Mouse (Mus musculus) large intestine, adult 2 months (tissue): Measurements from ENCODE around the gene Gm15517. TPM values are rescaled to one million over a fixed set of nuclear protein-coding genes. Genes with fewer than 3 reads are reported as not detected.

ENCODE experiments used
- DNase-seq: peaks from one replicate; pipeline ENCODE4 v3.0.0-alpha.2; 2012; ENCODE audit warnings: low read depth, low spot score
- WGBS: fragments of 180-500 bp; shearing (Covaris S2); methylation state at CpG from one replicate; pipeline ENCODE4 v1.1.7; 2018; 5-methylcytosine and 5-hydroxymethylcytosine counted together
- polyA plus RNA-seq: library from polyadenylated mRNA; depleted of rRNA; stranded (reverse); fragments of >200 nt; gene quantifications from 2 replicates; pipeline ENCODE4 v1.2.3, GENCODE M21; 2012; rRNA removed

The Gm15517 gene
- polyA plus RNA-seq, 1 experiment, result not detected

DNA sequence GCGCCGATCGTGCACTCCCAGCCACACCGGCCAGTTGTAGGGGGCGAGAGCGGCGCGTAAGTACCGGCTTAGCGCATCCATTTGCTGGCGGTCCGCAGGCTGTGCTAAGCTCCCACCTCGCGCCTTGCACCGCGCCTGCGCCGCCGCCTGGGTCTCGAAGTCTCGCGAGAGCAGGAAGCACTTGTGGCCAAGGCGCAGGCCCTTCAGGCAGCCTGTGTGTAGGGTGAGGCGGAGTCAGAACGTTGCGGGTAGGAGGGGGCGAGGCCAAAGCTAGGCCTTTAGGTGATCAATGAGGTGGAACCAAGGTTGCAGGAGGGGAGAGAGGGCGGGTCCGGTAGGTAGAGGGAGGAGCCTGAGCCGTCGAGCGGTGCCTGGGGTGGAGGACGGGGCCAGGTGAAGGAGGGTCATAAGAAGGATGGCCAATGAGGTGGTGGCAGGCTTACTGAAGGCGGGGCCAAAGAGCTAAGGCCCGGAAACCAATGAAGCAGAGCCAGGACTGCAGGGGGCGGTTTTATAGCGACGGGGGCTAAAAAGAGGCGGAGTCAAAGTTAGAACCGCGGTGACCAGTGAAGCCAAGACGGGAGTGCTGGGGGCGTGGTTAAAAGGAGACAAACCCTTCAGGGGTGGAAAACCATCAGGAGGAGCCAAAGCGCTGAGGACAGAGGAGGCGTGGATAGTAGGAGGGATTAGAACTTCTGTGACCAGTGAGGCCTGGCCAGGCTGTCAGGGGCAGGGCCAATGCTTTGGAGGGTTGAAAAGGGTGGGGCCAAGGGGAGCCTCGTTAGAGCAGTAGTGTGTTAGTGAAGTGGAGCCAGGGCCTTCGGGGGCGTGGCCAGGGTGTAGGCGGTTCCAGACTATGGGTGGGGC lies 43.8 kb downstream of the Gm15517 start:
- DNase-seq, result peak; percentile 99
- WGBS, result under 1% methylated on average over 49 of the region's 49 CpGs

- WGBS, result 16% methylated on average over 16 of the region's 16 CpGs
- no peak for DNase-seq
Observed at GRCm38 (mm10) chr7:44305686-44306085, 44.4 kb downstream of the Gm15517 start.

DNA sequence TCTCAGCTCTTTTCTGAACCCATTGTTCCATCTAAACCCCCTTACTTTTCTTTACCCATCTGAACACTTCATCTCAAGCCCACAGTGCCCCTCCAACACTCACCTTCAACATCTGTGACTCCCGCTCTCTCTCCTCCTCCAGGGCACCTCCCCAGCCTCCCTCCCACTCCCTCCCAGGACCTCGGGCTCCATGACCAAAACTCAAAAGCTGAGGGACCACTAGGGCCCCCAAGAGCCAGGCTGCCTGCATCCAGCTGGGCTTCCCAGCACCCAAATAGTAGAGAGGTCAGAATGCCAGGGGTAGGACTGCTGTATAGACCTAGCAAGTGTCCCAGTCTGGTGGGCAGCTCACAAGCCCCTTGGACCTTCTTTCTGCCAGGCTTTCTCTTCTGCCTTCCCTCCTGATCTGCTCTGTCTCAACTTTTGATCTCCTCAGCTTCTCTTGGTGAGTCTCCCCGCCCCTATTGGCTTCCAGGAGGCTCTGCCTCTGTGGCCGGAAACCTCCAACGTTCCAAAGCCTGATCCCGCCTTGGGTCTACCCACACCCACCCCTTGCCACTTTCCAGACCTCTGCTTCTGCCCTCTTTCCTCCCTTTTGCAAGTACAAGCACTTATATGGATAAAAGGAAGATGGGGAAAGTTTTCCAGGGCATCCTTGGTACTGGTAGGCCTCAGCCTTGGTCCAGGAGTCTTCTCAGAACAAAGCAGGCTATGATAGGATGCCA lies 45.4 kb downstream of the Gm15517 start, which contains the start of gene Clec11a:
TSS of gene Clec11a (minus strand) at position 387 of the 725 bp plus-strand sequence.
- DNase-seq, result no peak
- WGBS, result 74% methylated on average over 6 of the region's 6 CpGs

DNA sequence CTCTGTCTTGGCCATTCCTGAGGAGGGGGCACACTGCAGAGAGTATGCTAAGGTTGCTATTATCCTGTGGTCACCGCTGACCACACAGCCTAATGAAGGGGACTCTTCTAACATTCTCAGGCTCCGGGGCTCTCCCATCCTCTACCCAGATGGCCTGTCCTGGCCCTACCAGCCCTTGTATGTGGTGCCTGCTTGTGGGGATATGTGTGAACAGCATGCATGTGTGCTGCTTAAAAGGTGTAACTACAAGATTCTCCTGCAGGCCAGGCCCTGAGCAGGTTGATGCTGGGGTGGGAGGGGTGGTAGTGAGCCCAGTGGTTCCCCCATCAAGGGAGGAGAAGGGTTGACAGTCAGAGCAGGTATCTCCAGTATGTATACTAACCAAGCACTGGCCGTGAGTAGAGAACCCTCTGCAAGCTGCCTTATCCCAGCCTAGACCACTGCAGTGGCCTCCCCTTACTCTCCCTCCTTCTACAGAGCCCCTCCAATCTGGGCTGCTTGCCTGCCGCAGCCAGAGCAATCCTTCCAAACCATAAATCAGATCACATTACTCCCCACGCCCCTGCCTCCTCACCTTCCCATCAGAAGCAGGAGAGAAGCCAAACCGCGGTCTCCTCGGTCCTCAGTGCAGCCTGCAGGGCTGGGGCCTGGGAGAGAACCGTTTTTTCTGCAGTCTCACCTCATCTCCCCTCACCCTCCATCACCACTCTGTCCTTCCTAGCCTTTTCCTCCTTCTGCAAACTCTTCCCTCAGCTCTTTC lies 46.2 kb downstream of the Gm15517 start:
- DNase-seq, result no peak
- 52% methylated on average over 9 of the region's 9 CpGs for WGBS

DNA sequence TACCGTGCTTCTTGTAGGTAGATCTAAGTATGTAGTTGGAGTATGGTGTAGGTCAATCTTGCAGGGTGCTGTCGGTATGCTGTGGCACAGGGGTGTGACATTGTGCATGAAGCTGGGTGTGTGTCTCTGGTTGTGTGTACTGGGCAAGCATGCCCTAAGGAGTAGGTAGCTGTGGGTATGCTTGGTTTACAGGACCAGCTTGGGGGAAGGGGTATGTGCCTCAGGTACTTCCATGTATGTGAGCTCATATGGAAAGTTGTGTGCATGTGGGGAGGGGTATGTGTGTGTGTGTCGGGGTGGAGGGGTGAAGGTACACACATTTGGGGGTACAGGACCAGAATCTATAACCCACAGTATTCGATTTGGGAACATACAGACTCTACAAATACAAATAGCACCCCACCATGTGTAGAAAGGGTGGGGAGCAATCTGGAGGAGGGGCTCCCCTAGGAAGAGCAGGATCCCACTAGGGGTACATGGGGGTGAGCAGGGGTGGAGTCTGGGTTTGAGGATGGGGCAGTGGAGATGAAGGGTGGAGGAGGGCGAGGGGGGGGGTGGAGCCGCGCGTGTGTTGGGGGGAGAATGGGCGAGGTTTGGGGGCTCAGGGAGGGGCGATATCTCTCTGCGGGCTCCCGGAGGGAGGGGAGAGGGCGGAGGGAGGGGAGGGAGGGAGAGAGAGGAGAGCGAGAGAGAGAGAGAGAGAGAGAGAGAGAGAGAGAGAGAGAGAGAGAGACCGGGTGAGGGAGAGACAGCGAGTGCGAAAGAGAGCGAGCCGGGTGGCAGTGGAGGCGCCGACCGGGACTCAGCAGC lies 48.4 kb downstream of the Gm15517 start, which contains the start of gene Shank1:
TSS of gene Shank1 (plus strand) at position 779 of the 810 bp plus-strand sequence.
- 20% methylated on average over 15 of the region's 22 CpGs for WGBS
- no peak for DNase-seq

- no peak for DNase-seq
Observed at GRCm38 (mm10) chr7:44310285-44310877, 49.1 kb downstream of the Gm15517 start.

DNA sequence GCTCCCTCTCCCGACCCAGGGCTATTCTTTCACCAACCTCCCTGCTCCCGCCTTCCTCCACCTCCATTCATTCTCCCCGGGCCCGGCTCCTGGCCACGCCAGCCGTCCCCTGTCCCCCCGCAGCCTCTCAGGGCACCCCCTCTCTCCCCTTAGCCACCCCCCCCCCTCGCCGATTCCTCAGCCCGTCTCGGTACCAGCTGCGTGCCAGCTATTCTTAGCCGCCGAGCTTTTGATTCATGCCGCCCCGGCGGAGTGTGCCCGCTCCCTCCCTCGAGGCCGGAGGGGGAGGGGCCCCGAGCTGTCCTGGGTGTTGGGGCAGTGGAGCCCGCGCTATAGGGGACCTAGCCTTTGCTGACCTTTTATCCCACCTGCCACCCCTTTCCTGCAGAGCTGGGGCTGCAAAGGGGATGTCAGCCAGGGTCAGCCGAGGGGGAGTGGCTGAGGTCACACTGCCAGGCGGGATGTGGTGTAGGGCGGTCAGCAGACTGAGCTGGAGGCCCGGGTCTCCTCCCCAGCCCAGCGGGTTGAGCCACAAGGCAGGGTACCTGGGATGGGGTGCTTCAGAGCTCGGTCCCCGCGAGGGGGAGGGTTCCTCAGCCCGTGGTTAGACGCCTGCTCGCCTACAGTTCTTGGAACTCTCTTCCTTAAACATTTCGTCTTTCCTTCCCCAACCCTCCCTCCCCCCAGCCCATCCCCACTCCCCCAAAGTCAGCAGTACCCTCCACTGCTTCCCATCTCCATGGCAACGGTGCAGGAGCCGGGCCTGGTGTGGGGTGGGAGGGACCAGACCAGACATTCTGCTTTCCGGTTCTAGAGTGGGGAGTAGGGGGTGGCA lies 49.8 kb downstream of the Gm15517 start:
- DNase-seq, result no peak
- 5% methylated on average over 38 of the region's 38 CpGs for WGBS

More at GRCm38 (mm10) chr7:44310285-44310877, 49.1 kb downstream of the Gm15517 start:
- WGBS, result under 1% methylated on average over 39 of the region's 40 CpGs

Other genes starting within 250 kb of the Gm15517 start
- not detected in 2 replicates for gene Klk1b26, start 249.3 kb upstream of the Gm15517 start, polyA plus RNA-seq
- 0.62 and 0.71 TPM in 2 replicates for gene Klk1b27, start 209.2 kb upstream of the Gm15517 start, polyA plus RNA-seq
- gene Klk1b21, start 159.1 kb upstream of the Gm15517 start, polyA plus RNA-seq, result not detected in 2 replicates
- 2.6 and 4.9 TPM in 2 replicates for gene Klk1b22, start 148.8 kb upstream of the Gm15517 start, polyA plus RNA-seq
- gene Klk1b16, start 124.7 kb upstream of the Gm15517 start, polyA plus RNA-seq, result not detected in 2 replicates
- 0.10 TPM in 1 of 2 replicates, not detected in the other for gene Klk1b24, start 73.2 kb upstream of the Gm15517 start, polyA plus RNA-seq
- gene Klk1b3, start 63.3 kb upstream of the Gm15517 start, polyA plus RNA-seq, result 0.12 and 0.18 TPM in 2 replicates
- not detected in 2 replicates for gene Klk1b4, start 54.0 kb upstream of the Gm15517 start, polyA plus RNA-seq
- 0.06 and 0.12 TPM in 2 replicates for gene Klk1b5, start 45.5 kb upstream of the Gm15517 start, polyA plus RNA-seq
- 389 and 435 TPM in 2 replicates for gene Klk1, start 36.1 kb upstream of the Gm15517 start, polyA plus RNA-seq
- 0.06 TPM in 1 of 2 replicates, not detected in the other for gene Gm36864, start 25.3 kb upstream of the Gm15517 start, polyA plus RNA-seq
- 1.3 and 2.1 TPM in 2 replicates for gene 1700028J19Rik, start 14.8 kb upstream of the Gm15517 start, polyA plus RNA-seq
- 57.0 and 72.3 TPM in 2 replicates for gene 2410002F23Rik, start 14.7 kb upstream of the Gm15517 start, polyA plus RNA-seq
- not detected in 2 replicates for gene Acp4, start 4.1 kb upstream of the Gm15517 start, polyA plus RNA-seq
- gene Clec11a, start 45.5 kb downstream of the Gm15517 start, polyA plus RNA-seq, result 1.2 and 1.4 TPM in 2 replicates
- gene Shank1, start 48.8 kb downstream of the Gm15517 start, polyA plus RNA-seq, result 0.48 TPM in 2 replicates
- gene Syt3, start 122.7 kb downstream of the Gm15517 start, polyA plus RNA-seq, result 0.78 and 0.92 TPM in 2 replicates
- 0.95 and 0.99 TPM in 2 replicates for gene 1700008O03Rik, start 124.4 kb downstream of the Gm15517 start, polyA plus RNA-seq
- 0.97 TPM in 2 replicates for gene Lrrc4b, start 167.6 kb downstream of the Gm15517 start, polyA plus RNA-seq
- gene Aspdh, start 203.9 kb downstream of the Gm15517 start, polyA plus RNA-seq, result 0.31 and 0.64 TPM in 2 replicates
- gene Josd2, start 206.5 kb downstream of the Gm15517 start, polyA plus RNA-seq, result 70.5 and 78.0 TPM in 2 replicates
- gene Emc10, start 235.1 kb downstream of the Gm15517 start, polyA plus RNA-seq, result 144 and 159 TPM in 2 replicates
- gene Fam71e1, start 235.1 kb downstream of the Gm15517 start, polyA plus RNA-seq, result 1.1 and 1.5 TPM in 2 replicates